Mouse (Mus musculus): ENCODE data around the gene Wasf1. TPM values are rescaled to one million over a fixed set of nuclear protein-coding genes. Genes with fewer than 3 reads are reported as not detected.

Wasf1 gene
- polyA plus RNA-seq, 1 experiment from 2014 or later: 3.2 TPM

- TF ChIP-seq CTCF (IDR thresholded peaks at IDR 0.05; ENCODE audit: low read depth) (no peak), EP300 (optimal IDR thresholded peaks at IDR 0.05) (no peak)
- Histone ChIP-seq H3K36me3 (ENCODE audit: control insufficient read depth, insufficient read depth, low read length) (no peaks in the 10 kb centered on the region), H3K27ac (replicated peaks) (no peak overlapping the region), H3K4me3 (ENCODE audit: low read depth, low read length) (no peak overlapping the region), H3K27me3 (ENCODE audit: control insufficient read depth, insufficient read depth, low read length) (no peaks in the 10 kb centered on the region), H3K4me2 (replicated peaks; ENCODE audit: low read depth) (no peak overlapping the region), H3K9me3 (ENCODE audit: control insufficient read depth, low read length) (no peaks in the 10 kb centered on the region), H3K9ac (ENCODE audit: low read length) (no peak overlapping the region), H3K4me1 (replicated peaks; ENCODE audit: control insufficient read depth, insufficient read depth) (no peaks in the 10 kb centered on the region)
- WGBS: 54% methylated on average over 2 of the region's 2 CpGs
- no peak for ATAC-seq (ENCODE audit: low FRiP score, low TSS enrichment)
- DNase-seq (ENCODE audit: low spot score): no peak
Observed at GRCm38 (mm10) chr10:40915240-40915639, 32.0 kb downstream of the Wasf1 start.

GRCm38 (mm10) chr10:40918669-40919440 lies 35.6 kb downstream of the Wasf1 start:
- TF ChIP-seq CTCF (IDR thresholded peaks at IDR 0.05; ENCODE audit: low read depth): no peak
- no peak for TF ChIP-seq EP300 (optimal IDR thresholded peaks at IDR 0.05)
- H3K4me1 ChIP-seq (replicated peaks; ENCODE audit: control insufficient read depth, insufficient read depth): no peaks in the 10 kb centered on the region
- H3K27me3 ChIP-seq (ENCODE audit: control insufficient read depth, insufficient read depth, low read length): no peaks in the 10 kb centered on the region
- no peaks in the 10 kb centered on the region for H3K9me3 ChIP-seq (ENCODE audit: control insufficient read depth, low read length)
- no peak for DNase-seq (ENCODE audit: low spot score)
- no peak overlapping the region for H3K4me2 ChIP-seq (replicated peaks; ENCODE audit: low read depth)
- no peak overlapping the region for H3K4me3 ChIP-seq (ENCODE audit: low read depth, low read length)
- no peak overlapping the region for H3K27ac ChIP-seq (replicated peaks)
- no peak for ATAC-seq (ENCODE audit: low FRiP score, low TSS enrichment)
- no peak overlapping the region for H3K9ac ChIP-seq (ENCODE audit: low read length)
- H3K36me3 ChIP-seq (ENCODE audit: control insufficient read depth, insufficient read depth, low read length): no peaks in the 10 kb centered on the region
- 78% methylated on average over 8 of the region's 8 CpGs for WGBS

- no peak for ATAC-seq (ENCODE audit: low FRiP score, low TSS enrichment)
- no peak overlapping the region for H3K9ac ChIP-seq (ENCODE audit: low read length)
- no peak overlapping the region for H3K4me3 ChIP-seq (ENCODE audit: low read depth, low read length)
- no peaks in the 10 kb centered on the region for H3K27me3 ChIP-seq (ENCODE audit: control insufficient read depth, insufficient read depth, low read length)
- H3K4me2 ChIP-seq (replicated peaks; ENCODE audit: low read depth): no peak overlapping the region
- no peak overlapping the region for H3K27ac ChIP-seq (replicated peaks)
- H3K36me3 ChIP-seq (ENCODE audit: control insufficient read depth, insufficient read depth, low read length): no peaks in the 10 kb centered on the region
- H3K9me3 ChIP-seq (ENCODE audit: control insufficient read depth, low read length): no peaks in the 10 kb centered on the region
- no peaks in the 10 kb centered on the region for H3K4me1 ChIP-seq (replicated peaks; ENCODE audit: control insufficient read depth, insufficient read depth)
- DNase-seq (ENCODE audit: low spot score): no peak
- TF ChIP-seq EP300 (optimal IDR thresholded peaks at IDR 0.05) (no peak), CTCF (IDR thresholded peaks at IDR 0.05; ENCODE audit: low read depth) (no peak)
- WGBS: 76% methylated on average over 6 of the region's 6 CpGs
Observed at GRCm38 (mm10) chr10:40919464-40919863, 36.2 kb downstream of the Wasf1 start.

- ATAC-seq (ENCODE audit: low FRiP score, low TSS enrichment) (no peak), DNase-seq (ENCODE audit: low spot score) (no peak)
- peaks cover 7% of the 10 kb centered on the region for H3K36me3 ChIP-seq (ENCODE audit: control insufficient read depth, insufficient read depth, low read length)
- H3K27ac ChIP-seq (replicated peaks): no peak overlapping the region
- no peaks in the 10 kb centered on the region for H3K27me3 ChIP-seq (ENCODE audit: control insufficient read depth, insufficient read depth, low read length)
- 92% methylated on average over 8 of the region's 8 CpGs for WGBS
- H3K4me2 ChIP-seq (replicated peaks; ENCODE audit: low read depth): no peak overlapping the region
- no peak overlapping the region for H3K9ac ChIP-seq (ENCODE audit: low read length)
- H3K4me1 ChIP-seq (replicated peaks; ENCODE audit: control insufficient read depth, insufficient read depth): no peaks in the 10 kb centered on the region
- H3K4me3 ChIP-seq (ENCODE audit: low read depth, low read length): no peak overlapping the region
- no peaks in the 10 kb centered on the region for H3K9me3 ChIP-seq (ENCODE audit: control insufficient read depth, low read length)
- TF ChIP-seq EP300 (optimal IDR thresholded peaks at IDR 0.05) (no peak), CTCF (IDR thresholded peaks at IDR 0.05; ENCODE audit: low read depth) (no peak)
Observed at GRCm38 (mm10) chr10:40932995-40933394, 49.7 kb downstream of the Wasf1 start.

- DNase-seq (ENCODE audit: low spot score) (no peak), ATAC-seq (ENCODE audit: low FRiP score, low TSS enrichment) (peak; percentile 42; the same call in 1 of the 2 replicates)
- no peak overlapping the region for H3K27ac ChIP-seq (replicated peaks)
- H3K36me3 ChIP-seq (ENCODE audit: control insufficient read depth, insufficient read depth, low read length): peaks cover 7% of the 10 kb centered on the region
- H3K4me1 ChIP-seq (replicated peaks; ENCODE audit: control insufficient read depth, insufficient read depth): no peaks in the 10 kb centered on the region
- 85% methylated on average over 13 of the region's 13 CpGs for WGBS
- TF ChIP-seq CTCF (IDR thresholded peaks at IDR 0.05; ENCODE audit: low read depth): no peak
- no peak for TF ChIP-seq EP300 (optimal IDR thresholded peaks at IDR 0.05)
- H3K27me3 ChIP-seq (ENCODE audit: control insufficient read depth, insufficient read depth, low read length): no peaks in the 10 kb centered on the region
- no peak overlapping the region for H3K4me2 ChIP-seq (replicated peaks; ENCODE audit: low read depth)
- no peaks in the 10 kb centered on the region for H3K9me3 ChIP-seq (ENCODE audit: control insufficient read depth, low read length)
- H3K9ac ChIP-seq (ENCODE audit: low read length): no peak overlapping the region
- no peak overlapping the region for H3K4me3 ChIP-seq (ENCODE audit: low read depth, low read length)
Observed at GRCm38 (mm10) chr10:40936160-40936726, 53.0 kb downstream of the Wasf1 start.

- no peak for ATAC-seq (ENCODE audit: low FRiP score, low TSS enrichment)
- 92% methylated on average over 20 of the region's 20 CpGs for WGBS
- H3K4me3 ChIP-seq (ENCODE audit: low read depth, low read length): no peak overlapping the region
Observed at GRCm38 (mm10) chr10:40937569-40937968, 54.3 kb downstream of the Wasf1 start.

More at GRCm38 (mm10) chr10:40937569-40937968, 54.3 kb downstream of the Wasf1 start:
- H3K9me3 ChIP-seq (ENCODE audit: control insufficient read depth, low read length): no peaks in the 10 kb centered on the region
- no peaks in the 10 kb centered on the region for H3K27me3 ChIP-seq (ENCODE audit: control insufficient read depth, insufficient read depth, low read length)
- no peak overlapping the region for H3K9ac ChIP-seq (ENCODE audit: low read length)
- DNase-seq (ENCODE audit: low spot score): no peak
- TF ChIP-seq EP300 (optimal IDR thresholded peaks at IDR 0.05): no peak
- no peak for TF ChIP-seq CTCF (IDR thresholded peaks at IDR 0.05; ENCODE audit: low read depth)
- H3K4me1 ChIP-seq (replicated peaks; ENCODE audit: control insufficient read depth, insufficient read depth): no peaks in the 10 kb centered on the region
- no peak overlapping the region for H3K27ac ChIP-seq (replicated peaks)
- no peak overlapping the region for H3K4me2 ChIP-seq (replicated peaks; ENCODE audit: low read depth)
- H3K36me3 ChIP-seq (ENCODE audit: control insufficient read depth, insufficient read depth, low read length): peaks cover 7% of the 10 kb centered on the region
